Mouse (Mus musculus) olfactory bulb, adult 2 months (tissue): ENCODE results near the gene Cox5a.

Source experiments
- CTCF ChIP-seq: fragments of 200-500 bp; IDR thresholded peaks from 2 replicates; pipeline ENCODE4 v1.5.1; 2012; ENCODE audit warnings: low read depth, mild to moderate bottlenecking, low read length, moderate library complexity; ENCODE audit not compliant: insufficient read depth
- POLR2A ChIP-seq: fragments of 200-500 bp; IDR thresholded peaks from 2 replicates; pipeline ENCODE4 v1.6.1; 2012; ENCODE audit warnings: mild to moderate bottlenecking, low read depth, low read length, moderate library complexity; ENCODE audit not compliant: insufficient read depth

GRCm38 (mm10) chr9:57525516-57525915, 4.4 kb downstream of the Cox5a start:
- TF ChIP-seq CTCF (no peak), POLR2A (no peak)
